Mouse (Mus musculus) small intestine, adult 2 months (tissue): ENCODE data around the gene Kif17. TPM values are rescaled to one million over a fixed set of nuclear protein-coding genes. Genes with fewer than 3 reads are reported as not detected.

Source experiments
- H3K27ac ChIP-seq: fragments of 200-500 bp; 2 replicates; pipeline ENCODE4 v1.5.1; 2012; ENCODE audit warnings: low read depth, low read length, control low read depth, inconsistent platforms; ENCODE audit not compliant: insufficient read depth
- H3K27me3 ChIP-seq: fragments of 200-500 bp; 2 replicates; pipeline ENCODE4 v1.6.1; 2012; ENCODE audit warnings: mild to moderate bottlenecking, moderate library complexity, low read length, inconsistent platforms; ENCODE audit not compliant: control insufficient read depth, insufficient read depth
- H3K36me3 ChIP-seq: fragments of 200-500 bp; 2 replicates; pipeline ENCODE4 v1.6.1; 2012; ENCODE audit warnings: mild to moderate bottlenecking, low read length, control low read depth, inconsistent platforms; ENCODE audit not compliant: control insufficient read depth, insufficient read depth
- H3K4me1 ChIP-seq: fragments of 200-500 bp; 2 replicates; pipeline ENCODE4 v1.6.1; 2012; ENCODE audit warnings: low read length, inconsistent platforms, mixed read lengths; ENCODE audit not compliant: control insufficient read depth, insufficient read depth, insufficient read length
- H3K4me3 ChIP-seq: fragments of 200-500 bp; 2 replicates; pipeline ENCODE4 v1.5.1; 2012; ENCODE audit warnings: low read depth, mild to moderate bottlenecking, control low read depth, inconsistent platforms, low read length, moderate library complexity
- CTCF ChIP-seq: fragments of 200-500 bp; IDR thresholded peaks from 2 replicates; pipeline ENCODE4 v1.5.1; 2012; ENCODE audit warnings: low read depth, mild to moderate bottlenecking, control low read depth, inconsistent platforms, low read length, moderate library complexity, mixed read lengths; ENCODE audit not compliant: insufficient replicate concordance, insufficient read length; ENCODE audit errors: extremely low read depth
- POLR2A ChIP-seq: fragments of 200-500 bp; IDR thresholded peaks from 2 replicates; pipeline ENCODE4 v1.6.1; 2012; ENCODE audit warnings: low read depth, mild to moderate bottlenecking, control low read depth, inconsistent platforms, low read length, moderate library complexity
- whole genome bisulfite sequencing: fragments of 180-500 bp; shearing (Covaris S2); methylation state at CpG from one replicate; pipeline ENCODE4 v1.1.7; 2018; 5-methylcytosine and 5-hydroxymethylcytosine counted together
- polyA plus RNA-seq: library from polyadenylated mRNA; depleted of rRNA; stranded (reverse); fragments of >200 nt; gene quantifications from 2 replicates; pipeline ENCODE4 v1.2.3, GENCODE M21; 2012; rRNA removed

The Kif17 gene
- polyA plus RNA-seq, 1 experiment: 0.19 TPM

DNA sequence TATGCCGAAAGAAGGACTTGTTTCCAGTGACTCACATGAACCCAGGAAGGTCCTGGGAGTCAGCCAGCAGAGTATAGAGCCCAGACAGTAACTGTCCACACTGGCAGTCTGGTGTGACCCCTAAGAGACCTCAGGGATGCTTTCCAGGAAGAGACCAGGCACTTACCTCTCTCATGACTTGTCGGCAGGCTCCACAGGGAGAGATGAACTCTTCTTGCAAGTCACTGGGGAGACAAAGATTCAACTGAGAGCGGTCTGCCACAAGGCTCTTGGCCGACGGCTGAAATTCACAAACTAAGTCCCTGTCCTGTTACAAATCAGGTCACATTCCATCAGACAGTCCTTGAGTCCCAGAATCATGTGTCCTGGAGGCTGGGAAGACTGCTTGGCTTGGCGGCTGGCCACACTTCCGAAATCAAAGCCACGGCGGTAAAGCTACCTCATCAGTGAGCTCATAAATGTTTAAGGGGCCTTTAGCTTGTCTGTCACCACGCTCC, 93.2 kb downstream of the Kif17 start:
- peaks cover 31% of the 10 kb centered on the region for H3K36me3 ChIP-seq
- H3K27ac ChIP-seq: peak overlapping the region; percentile 93
- no peak overlapping the region for H3K4me3 ChIP-seq
- WGBS: 40% methylated on average over 10 of the region's 10 CpGs
- TF ChIP-seq POLR2A (0 out of 2 replicates have a peak, but pooled peaks have one; percentile 3), CTCF (no peak)
- no peaks in the 10 kb centered on the region for H3K27me3 ChIP-seq
- peaks cover 28% of the 10 kb centered on the region for H3K4me1 ChIP-seq

DNA sequence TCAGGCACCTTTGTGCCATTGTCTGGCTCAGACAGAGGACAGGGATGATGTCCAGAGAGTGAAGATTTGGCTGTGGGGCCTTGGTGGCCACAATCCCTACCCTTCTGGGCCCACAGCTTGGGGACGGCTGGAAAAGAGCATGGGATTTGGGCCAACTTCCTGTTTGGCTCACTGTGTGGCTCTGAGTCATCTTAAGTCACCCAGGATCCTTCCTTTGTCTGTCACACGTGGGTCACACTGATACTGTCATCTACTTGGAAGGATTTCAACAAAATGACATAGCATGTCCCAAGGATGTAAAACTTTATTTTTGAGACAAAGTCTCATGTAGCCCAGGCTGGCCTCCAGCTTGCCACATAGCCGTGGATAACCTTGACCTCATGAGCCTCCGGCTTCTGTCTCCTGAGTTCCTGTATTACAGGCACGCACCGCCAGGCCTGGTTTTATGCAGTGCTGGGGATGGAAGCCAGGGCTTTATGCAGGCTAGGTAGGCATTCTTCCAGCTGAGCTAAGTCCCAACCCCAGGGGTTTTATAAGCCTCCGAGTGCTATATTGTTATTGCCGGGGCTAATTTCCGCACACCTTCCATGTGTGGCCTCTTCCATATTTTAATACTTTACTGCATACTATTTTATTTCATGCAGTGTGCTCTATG, 94.8 kb downstream of the Kif17 start:
- WGBS: 33% methylated on average over 9 of the region's 9 CpGs
- Histone ChIP-seq H3K36me3 (peaks cover 31% of the 10 kb centered on the region), H3K27ac (peak overlapping the region; percentile 73), H3K27me3 (no peaks in the 10 kb centered on the region), H3K4me1 (peaks cover 33% of the 10 kb centered on the region), H3K4me3 (no peak overlapping the region)
- TF ChIP-seq CTCF: no peak
- TF ChIP-seq POLR2A: no peak

DNA sequence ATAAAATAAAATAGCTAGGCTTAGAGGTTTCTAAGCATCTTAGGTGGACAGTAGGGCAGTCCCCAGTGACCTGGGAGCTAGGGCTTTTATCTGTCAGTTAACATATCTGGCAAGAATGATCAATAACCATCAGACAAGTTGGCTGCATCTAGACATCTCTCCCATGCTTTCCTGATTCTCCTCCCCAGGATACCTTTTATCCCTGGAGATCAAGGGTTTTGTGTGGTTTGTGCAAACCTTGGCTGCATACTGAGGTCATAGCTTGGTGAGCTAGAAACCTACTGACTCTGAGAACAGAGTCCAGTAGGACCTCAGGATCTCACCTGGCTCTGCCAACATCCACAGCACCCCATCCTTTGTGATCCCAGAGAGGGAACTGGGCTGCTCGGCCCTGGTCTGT, 97.0 kb downstream of the Kif17 start:
- Histone ChIP-seq H3K4me3 (no peak overlapping the region), H3K4me1 (peaks cover 36% of the 10 kb centered on the region), H3K27ac (no peak overlapping the region), H3K27me3 (no peaks in the 10 kb centered on the region), H3K36me3 (peaks cover 37% of the 10 kb centered on the region)
- 86% methylated on average over 1 of the region's 1 CpGs for WGBS
- TF ChIP-seq CTCF (no peak), POLR2A (no peak)

DNA sequence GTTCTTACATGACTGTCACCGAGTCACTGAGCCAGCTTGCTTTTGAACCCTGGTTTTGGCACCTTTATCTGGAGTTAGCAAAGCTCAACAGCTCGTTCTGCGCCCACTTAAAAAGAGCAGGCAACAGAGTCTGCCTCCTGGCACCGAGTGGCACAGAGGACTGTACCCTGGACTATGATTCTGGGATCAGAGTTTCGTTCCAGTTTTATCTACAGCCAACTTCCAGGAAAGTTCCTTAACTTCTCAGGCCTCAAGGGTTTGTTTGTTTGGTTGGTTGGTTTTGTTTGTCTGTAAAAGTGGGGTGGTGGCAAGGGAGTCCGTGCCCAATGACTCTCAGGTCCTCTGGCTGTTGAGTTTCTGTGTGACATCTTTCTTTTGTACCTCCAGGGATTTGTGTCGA, 98.5 kb downstream of the Kif17 start:
- peaks cover 25% of the 10 kb centered on the region for H3K4me1 ChIP-seq
- H3K36me3 ChIP-seq: peaks cover 34% of the 10 kb centered on the region
- TF ChIP-seq CTCF (no peak), POLR2A (no peak)
- no peak overlapping the region for H3K4me3 ChIP-seq
- H3K27me3 ChIP-seq: no peaks in the 10 kb centered on the region
- H3K27ac ChIP-seq: peak overlapping the region; percentile 81
- WGBS: 29% methylated on average over 7 of the region's 7 CpGs

Other genes starting within 250 kb of the Kif17 start
- gene Hp1bp3, start 34.1 kb upstream of the Kif17 start, polyA plus RNA-seq: 8.4 and 19.6 TPM in 2 replicates
- gene Sh2d5, start within 50 bp of the Kif17 start, polyA plus RNA-seq: 0.41 and 0.79 TPM in 2 replicates
- gene Ddost, start 54.3 kb downstream of the Kif17 start, polyA plus RNA-seq: 150 and 244 TPM in 2 replicates
- 54.9 and 134 TPM in 2 replicates for gene Pink1, start 75.9 kb downstream of the Kif17 start, polyA plus RNA-seq
- 218 and 419 TPM in 2 replicates for gene Cda, start 117.6 kb downstream of the Kif17 start, polyA plus RNA-seq
- 0.08 TPM in 1 of 2 replicates, not detected in the other for gene Fam43b, start 146.1 kb downstream of the Kif17 start, polyA plus RNA-seq
- gene Mul1, start 184.2 kb downstream of the Kif17 start, polyA plus RNA-seq: 21.1 and 29.5 TPM in 2 replicates
- 38.7 and 93.9 TPM in 2 replicates for gene Camk2n1, start 203.9 kb downstream of the Kif17 start, polyA plus RNA-seq